Mouse (Mus musculus) heart, embryonic 12.5 days (tissue): Measurements from ENCODE around the gene Slc12a8. TPM values are rescaled to one million over a fixed set of nuclear protein-coding genes. Genes with fewer than 3 reads are reported as not detected.

Experiments used
- ATAC-seq: fragments of 200-750 bp; cut with Nextera tagmentation; 2 replicates; pipeline ENCODE4 v1.8.0; 2017; ENCODE audit warnings: moderate TSS enrichment, moderate library complexity; ENCODE audit not compliant: insufficient number of reproducible peaks, low FRiP score
- H3K27ac ChIP-seq: fragments of 300-500 bp; sonication (generic); 2 replicates; pipeline ENCODE4 v1.5.1; 2016; ENCODE audit warnings: mild to moderate bottlenecking, moderate library complexity; ENCODE audit not compliant: poor library complexity, severe bottlenecking
- H3K27me3 ChIP-seq: fragments of 300-500 bp; sonication (generic); replicated peaks from 2 replicates; pipeline ENCODE4 v1.6.1; 2016; ENCODE audit warnings: mild to moderate bottlenecking, moderate library complexity
- H3K36me3 ChIP-seq: fragments of 300-500 bp; sonication (generic); 2 replicates; pipeline ENCODE4 v1.6.1; 2016; ENCODE audit warnings: mild to moderate bottlenecking, moderate library complexity
- H3K4me1 ChIP-seq: fragments of 300-500 bp; sonication (generic); replicated peaks from 2 replicates; pipeline ENCODE4 v1.6.1; 2016; ENCODE audit warnings: mild to moderate bottlenecking
- H3K4me2 ChIP-seq: fragments of 300-500 bp; sonication (generic); 2 replicates; pipeline ENCODE4 v1.6.1; 2016; ENCODE audit warnings: mild to moderate bottlenecking, moderate library complexity
- H3K4me3 ChIP-seq: fragments of 300-500 bp; sonication (generic); 2 replicates; pipeline ENCODE4 v1.5.1; 2016; ENCODE audit warnings: mild to moderate bottlenecking
- H3K9ac ChIP-seq: fragments of 300-500 bp; sonication (generic); 2 replicates; pipeline ENCODE4 v1.6.1; 2016; ENCODE audit warnings: mild to moderate bottlenecking, moderate library complexity
- H3K9me3 ChIP-seq: fragments of 300-500 bp; sonication (generic); replicated peaks from 2 replicates; pipeline ENCODE4 v1.6.1; 2016; ENCODE audit warnings: mild to moderate bottlenecking, moderate library complexity
- WGBS: fragments of 180-500 bp; shearing (Covaris S2); methylation state at CpG from one replicate; pipeline ENCODE4 v1.1.7; 2016; 5-methylcytosine and 5-hydroxymethylcytosine counted together
- polyA plus RNA-seq: library from polyadenylated mRNA; unstranded; fragments of >200 nt; fragmentation: Nextera tagmentation; extraction: Ambion mirVana; gene quantifications from 2 replicates; pipeline ENCODE4 v1.2.1, GENCODE M21; 2016

Gene Slc12a8
- polyA plus RNA-seq, 1 experiment from 2014 or later: 1.3 TPM

DNA sequence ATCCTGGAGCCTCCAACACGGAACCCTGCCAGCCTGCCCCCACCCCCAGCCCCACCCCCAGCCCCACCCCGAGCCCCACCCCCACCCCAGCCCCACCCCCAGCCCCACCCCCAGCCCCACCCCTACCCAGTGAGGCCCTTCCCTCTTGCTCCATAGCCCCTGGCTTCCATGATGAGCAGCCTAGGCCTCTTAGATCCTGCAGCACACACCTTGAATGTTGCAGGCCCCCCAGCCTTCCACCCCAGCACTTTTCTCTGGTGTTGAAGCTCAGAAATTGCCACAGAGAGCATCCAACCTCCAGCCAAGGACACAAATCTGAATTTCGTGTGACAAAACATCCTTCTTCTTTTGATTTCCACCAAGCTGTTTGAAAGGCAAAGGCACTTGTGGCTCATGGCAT lies 104.7 kb downstream of the Slc12a8 start:
- WGBS: 61% methylated on average over 2 of the region's 3 CpGs
- no peaks in the 10 kb centered on the region for H3K36me3 ChIP-seq

DNA sequence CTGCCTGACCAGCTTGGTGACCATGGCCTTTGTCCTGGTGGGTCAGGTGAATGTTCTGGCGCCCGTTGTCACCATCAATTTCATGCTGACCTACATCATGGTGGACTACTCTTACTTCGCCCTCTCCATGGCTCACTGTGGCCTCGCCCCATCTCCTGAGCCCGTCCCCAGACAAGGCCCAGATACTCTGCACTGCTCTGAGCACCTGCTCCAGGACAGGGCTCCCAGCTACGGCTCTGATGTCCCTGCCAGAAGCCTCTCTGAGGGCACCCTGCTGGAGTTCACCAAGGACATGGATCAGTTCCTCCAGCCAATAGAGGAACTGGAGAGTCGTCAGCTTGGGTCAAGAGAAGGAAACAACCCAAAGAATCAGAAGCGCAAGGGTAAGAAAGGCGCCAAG lies 107.5 kb downstream of the Slc12a8 start:
- Histone ChIP-seq H3K4me3 (no peak overlapping the region), H3K27me3 (no peaks in the 10 kb centered on the region), H3K27ac (no peak overlapping the region), H3K4me2 (no peak overlapping the region), H3K4me1 (no peaks in the 10 kb centered on the region), H3K9ac (no peak overlapping the region), H3K9me3 (0 out of 2 replicates have a peak, but pooled peaks cover 2% of the 10 kb centered on the region), H3K36me3 (no peaks in the 10 kb centered on the region)
- no peak for ATAC-seq
- 86% methylated on average over 9 of the region's 9 CpGs for WGBS

More for the DNA sequence above, 104.7 kb downstream of the Slc12a8 start:
- Histone ChIP-seq H3K4me2 (no peak overlapping the region), H3K27me3 (no peaks in the 10 kb centered on the region), H3K9ac (no peak overlapping the region), H3K4me1 (no peaks in the 10 kb centered on the region), H3K9me3 (0 out of 2 replicates have a peak, but pooled peaks cover 7% of the 10 kb centered on the region), H3K27ac (no peak overlapping the region), H3K4me3 (no peak overlapping the region)
- no peak for ATAC-seq

DNA sequence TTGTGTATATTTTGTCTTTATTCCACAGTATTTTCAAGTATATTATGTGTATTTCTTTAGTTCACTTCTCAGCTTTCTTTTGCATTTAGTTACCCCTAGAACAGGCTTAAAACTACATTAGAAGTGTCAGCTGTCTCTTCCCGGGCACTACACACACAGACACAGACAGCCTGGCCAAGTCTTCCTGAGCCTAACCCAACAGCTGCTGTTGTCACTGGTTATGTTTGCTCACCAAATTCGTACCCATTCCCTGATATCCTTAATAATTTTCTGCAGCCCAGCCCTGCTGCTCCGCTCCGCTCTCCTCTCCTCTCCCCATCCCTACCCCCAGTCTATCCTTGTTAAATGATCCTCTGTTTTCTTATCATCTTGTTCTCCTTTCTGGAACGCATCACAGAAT lies 112.4 kb downstream of the Slc12a8 start:
- Histone ChIP-seq H3K9ac (no peak overlapping the region), H3K36me3 (no peaks in the 10 kb centered on the region), H3K9me3 (no peaks in the 10 kb centered on the region), H3K27me3 (no peaks in the 10 kb centered on the region), H3K4me3 (no peak overlapping the region), H3K27ac (no peak overlapping the region), H3K4me2 (no peak overlapping the region), H3K4me1 (no peaks in the 10 kb centered on the region)
- WGBS: 81% methylated on average over 5 of the region's 5 CpGs
- ATAC-seq: no peak

DNA sequence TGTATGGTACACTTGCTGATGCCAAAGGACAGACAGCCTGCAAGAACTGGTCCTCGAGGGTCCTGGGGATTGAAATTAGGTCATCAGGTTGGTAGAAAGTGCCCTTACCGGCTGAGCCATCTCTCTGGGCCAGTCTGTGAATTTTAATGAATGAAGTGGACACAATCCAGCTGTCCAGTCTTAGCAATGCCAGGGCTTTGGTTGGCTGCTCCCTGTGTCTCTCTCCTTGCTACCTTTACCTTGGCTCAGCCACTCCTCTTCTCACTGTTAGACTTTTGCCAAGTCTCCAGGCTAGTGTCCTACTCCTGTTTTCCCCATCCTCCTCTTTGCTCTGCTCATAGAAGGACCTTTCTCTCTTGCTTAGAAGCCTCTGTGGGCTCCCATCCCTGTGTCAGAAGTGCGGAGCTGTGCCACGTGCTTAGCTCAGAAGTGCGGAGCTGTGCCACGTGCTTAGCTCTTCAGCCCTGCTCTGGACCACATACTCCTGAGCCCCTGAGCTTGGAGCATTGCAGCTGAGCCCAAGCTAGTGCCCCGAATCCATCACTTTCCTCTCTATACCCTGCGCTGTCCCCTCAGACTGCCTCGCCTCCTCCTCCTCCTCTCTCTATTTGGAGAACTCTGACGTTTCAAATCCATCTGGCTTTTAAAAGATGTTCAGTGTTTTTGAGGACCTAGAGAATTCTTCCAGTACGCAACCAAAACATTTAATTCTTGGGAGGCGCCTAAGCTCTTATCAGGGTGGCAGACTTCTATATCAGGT lies 118.9 kb downstream of the Slc12a8 start:
- Histone ChIP-seq H3K9ac (no peak overlapping the region), H3K27me3 (no peaks in the 10 kb centered on the region), H3K4me3 (no peak overlapping the region), H3K36me3 (no peaks in the 10 kb centered on the region), H3K4me1 (peaks cover 12% of the 10 kb centered on the region; the same call in 1 of the 2 replicates), H3K4me2 (no peak overlapping the region), H3K27ac (no peak overlapping the region), H3K9me3 (no peaks in the 10 kb centered on the region)
- no peak for ATAC-seq
- 74% methylated on average over 12 of the region's 12 CpGs for WGBS

DNA sequence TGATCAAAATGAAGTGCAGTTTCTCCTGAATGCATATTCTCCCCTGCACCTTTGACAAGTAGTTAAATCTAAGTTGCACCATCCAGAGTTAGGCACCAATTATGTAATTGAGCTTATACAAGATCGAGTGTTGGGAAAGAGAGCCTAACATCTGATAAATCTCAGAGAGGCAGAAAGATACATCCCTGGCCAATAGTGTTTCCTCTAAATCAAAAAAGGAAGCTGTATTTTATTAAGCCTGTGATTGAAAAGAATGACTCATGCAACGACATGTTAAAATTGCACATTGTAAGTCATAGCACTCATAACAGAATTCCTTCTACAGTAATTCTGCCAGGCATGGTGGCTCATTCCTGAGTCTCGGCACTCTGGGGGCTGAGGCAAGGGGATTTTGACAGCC lies 124.7 kb downstream of the Slc12a8 start:
- H3K36me3 ChIP-seq: no peaks in the 10 kb centered on the region
- no peak for ATAC-seq
- 0 out of 2 replicates have a peak, but pooled peaks cover 5% of the 10 kb centered on the region for H3K4me1 ChIP-seq
- WGBS: 63% methylated on average over 3 of the region's 3 CpGs
- no peaks in the 10 kb centered on the region for H3K9me3 ChIP-seq
- H3K9ac ChIP-seq: no peak overlapping the region
- H3K27ac ChIP-seq: no peak overlapping the region
- H3K4me2 ChIP-seq: no peak overlapping the region
- H3K4me3 ChIP-seq: no peak overlapping the region
- H3K27me3 ChIP-seq: no peaks in the 10 kb centered on the region

DNA sequence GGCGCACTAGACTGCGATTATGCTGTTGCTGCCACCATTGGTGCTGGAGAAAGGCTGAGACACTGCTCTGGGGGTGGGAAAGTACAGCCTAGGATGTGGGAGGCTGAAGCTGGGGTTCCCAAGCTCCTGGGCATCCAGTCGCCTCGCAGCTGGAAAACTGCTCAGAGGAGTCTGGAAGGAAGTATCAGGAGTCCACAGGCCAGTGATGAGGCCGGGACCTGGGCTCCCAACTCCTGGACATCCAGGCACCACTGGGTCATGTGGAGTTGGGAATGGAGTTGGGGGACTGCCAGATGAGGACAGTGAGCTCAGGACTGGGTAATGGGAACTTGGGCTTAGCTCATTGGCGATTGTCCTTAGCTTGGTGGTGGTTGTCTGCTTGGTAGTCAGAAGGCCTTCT lies 136.0 kb downstream of the Slc12a8 start:
- Histone ChIP-seq H3K9me3 (peaks cover 2% of the 10 kb centered on the region; the same call in 1 of the 2 replicates), H3K27me3 (no peaks in the 10 kb centered on the region), H3K9ac (no peak overlapping the region), H3K4me1 (no peaks in the 10 kb centered on the region), H3K4me2 (no peak overlapping the region), H3K4me3 (no peak overlapping the region), H3K27ac (no peak overlapping the region), H3K36me3 (no peaks in the 10 kb centered on the region)
- ATAC-seq: no peak
- WGBS: 87% methylated on average over 6 of the region's 6 CpGs

DNA sequence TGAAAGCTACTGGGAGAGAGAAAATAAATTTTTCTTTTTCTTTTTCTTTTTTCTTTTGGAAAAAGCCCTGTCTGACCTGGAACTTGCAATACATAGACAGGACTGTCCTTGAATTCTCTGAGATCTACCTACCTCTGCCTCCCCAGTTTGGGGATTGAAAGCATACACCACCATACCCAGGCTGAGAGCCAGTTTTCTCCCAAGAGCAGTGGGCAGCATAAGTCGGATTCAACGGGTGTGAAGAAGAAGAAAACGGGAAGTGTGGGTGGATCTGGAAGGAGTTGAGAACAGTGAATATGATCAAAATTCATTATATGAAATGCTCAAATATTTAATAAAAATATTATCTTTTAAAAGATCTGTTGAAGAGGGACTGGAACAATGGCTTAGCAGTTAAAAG lies 138.3 kb downstream of the Slc12a8 start:
- 86% methylated on average over 3 of the region's 3 CpGs for WGBS
- Histone ChIP-seq H3K36me3 (no peaks in the 10 kb centered on the region), H3K27ac (no peak overlapping the region), H3K27me3 (no peaks in the 10 kb centered on the region), H3K4me1 (peaks cover 10% of the 10 kb centered on the region), H3K4me2 (no peak overlapping the region), H3K4me3 (no peak overlapping the region), H3K9ac (no peak overlapping the region), H3K9me3 (no peaks in the 10 kb centered on the region; the same call in 1 of the 2 replicates)
- ATAC-seq: no peak

DNA sequence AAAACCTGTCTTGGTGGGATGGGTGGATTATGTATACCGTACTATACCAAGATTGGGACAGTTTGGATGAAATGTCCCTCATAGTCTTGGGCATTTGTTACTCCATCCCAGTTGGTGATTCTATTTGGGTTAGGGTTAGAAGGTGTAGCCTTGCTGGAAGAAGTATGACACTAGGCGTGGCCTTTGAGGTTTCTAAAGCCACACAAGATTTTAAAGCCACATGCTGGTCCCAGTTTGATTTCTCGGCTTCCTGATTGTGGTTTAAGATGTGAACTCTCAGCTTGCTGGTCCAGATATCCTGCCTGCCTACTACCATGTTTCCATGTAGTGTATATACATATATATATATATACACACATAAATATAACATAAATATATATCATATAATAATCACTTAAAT lies 140.1 kb downstream of the Slc12a8 start:
- 86% methylated on average over 3 of the region's 3 CpGs for WGBS
- ATAC-seq: no peak

DNA sequence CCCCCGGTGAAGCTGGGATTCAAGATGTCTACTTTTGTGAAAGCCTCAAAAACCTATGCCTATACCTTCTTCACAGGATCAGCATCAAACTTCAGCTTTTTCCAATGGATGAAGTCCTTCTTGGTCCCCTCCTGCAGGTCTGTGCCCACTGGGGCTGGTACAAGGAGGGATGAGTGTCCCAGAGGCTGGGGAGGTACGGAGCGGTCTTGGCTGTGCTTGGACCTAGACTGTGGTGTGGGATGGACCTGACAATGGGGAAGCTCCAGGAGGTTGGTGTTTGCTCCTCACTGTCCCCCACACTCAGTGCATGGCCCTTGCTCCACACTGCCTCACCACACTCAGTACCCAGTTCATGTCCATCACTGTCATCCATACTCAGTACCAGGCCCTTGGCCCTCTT lies 141.0 kb downstream of the Slc12a8 start:
- WGBS: 87% methylated on average over 3 of the region's 3 CpGs
- Histone ChIP-seq H3K27ac (no peak overlapping the region), H3K9ac (no peak overlapping the region), H3K9me3 (no peaks in the 10 kb centered on the region; the same call in 1 of the 2 replicates), H3K36me3 (no peaks in the 10 kb centered on the region), H3K4me3 (no peak overlapping the region), H3K4me1 (peaks cover 11% of the 10 kb centered on the region), H3K4me2 (no peak overlapping the region), H3K27me3 (no peaks in the 10 kb centered on the region)
- no peak for ATAC-seq

More for the DNA sequence above, 140.1 kb downstream of the Slc12a8 start:
- H3K4me1 ChIP-seq: peaks cover 11% of the 10 kb centered on the region
- no peak overlapping the region for H3K27ac ChIP-seq
- H3K4me3 ChIP-seq: no peak overlapping the region
- H3K27me3 ChIP-seq: no peaks in the 10 kb centered on the region
- H3K9ac ChIP-seq: no peak overlapping the region
- no peaks in the 10 kb centered on the region; the same call in 1 of the 2 replicates for H3K9me3 ChIP-seq
- no peaks in the 10 kb centered on the region for H3K36me3 ChIP-seq
- H3K4me2 ChIP-seq: no peak overlapping the region

DNA sequence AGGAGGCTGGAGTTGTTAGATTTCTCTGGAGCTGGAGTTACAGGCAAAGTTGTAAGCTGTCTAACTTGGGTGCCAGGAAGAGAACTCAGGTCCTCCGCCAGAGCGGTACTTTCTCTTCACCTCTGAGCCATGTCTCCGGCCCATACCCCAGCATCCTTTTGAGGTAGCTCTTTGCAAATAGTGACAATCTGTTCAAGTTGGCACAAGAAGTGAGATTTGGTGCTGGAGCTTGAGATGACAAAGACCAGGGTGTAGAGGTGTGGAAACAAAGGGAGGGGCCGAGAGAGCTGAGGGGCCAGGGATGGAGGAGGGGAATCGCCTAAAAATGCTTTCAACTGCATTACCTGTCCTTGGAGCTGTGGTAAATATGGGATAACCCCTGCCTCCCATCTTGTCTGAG lies 142.4 kb downstream of the Slc12a8 start:
- no peaks in the 10 kb centered on the region for H3K27me3 ChIP-seq
- ATAC-seq: no peak
- H3K4me2 ChIP-seq: no peak overlapping the region
- no peaks in the 10 kb centered on the region; the same call in 1 of the 2 replicates for H3K9me3 ChIP-seq
- H3K36me3 ChIP-seq: no peaks in the 10 kb centered on the region
- H3K4me1 ChIP-seq: peaks cover 11% of the 10 kb centered on the region
- no peak overlapping the region for H3K4me3 ChIP-seq
- no peak overlapping the region for H3K27ac ChIP-seq
- WGBS: 86% methylated on average over 5 of the region's 5 CpGs
- no peak overlapping the region for H3K9ac ChIP-seq

DNA sequence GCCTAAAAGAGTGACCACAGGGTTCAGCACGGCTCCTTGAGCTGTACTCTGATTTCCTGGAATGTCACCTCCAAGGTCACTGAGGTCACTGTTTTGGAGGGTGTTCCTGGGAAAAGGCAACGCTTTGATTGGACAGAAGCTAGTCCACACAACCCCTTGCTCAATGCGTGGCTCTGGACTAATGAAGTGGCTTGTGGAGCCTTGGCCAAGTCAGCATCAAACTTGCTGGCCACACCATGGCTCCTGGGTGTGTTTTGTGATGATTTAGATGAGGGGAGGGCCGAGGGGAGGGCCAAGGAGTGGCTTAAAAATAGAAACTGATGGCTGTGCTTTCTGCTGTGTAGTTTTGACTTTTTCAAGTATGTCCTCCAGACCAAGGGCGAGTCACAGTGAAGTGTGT lies 143.0 kb downstream of the Slc12a8 start:
- peaks cover 11% of the 10 kb centered on the region for H3K4me1 ChIP-seq

DNA sequence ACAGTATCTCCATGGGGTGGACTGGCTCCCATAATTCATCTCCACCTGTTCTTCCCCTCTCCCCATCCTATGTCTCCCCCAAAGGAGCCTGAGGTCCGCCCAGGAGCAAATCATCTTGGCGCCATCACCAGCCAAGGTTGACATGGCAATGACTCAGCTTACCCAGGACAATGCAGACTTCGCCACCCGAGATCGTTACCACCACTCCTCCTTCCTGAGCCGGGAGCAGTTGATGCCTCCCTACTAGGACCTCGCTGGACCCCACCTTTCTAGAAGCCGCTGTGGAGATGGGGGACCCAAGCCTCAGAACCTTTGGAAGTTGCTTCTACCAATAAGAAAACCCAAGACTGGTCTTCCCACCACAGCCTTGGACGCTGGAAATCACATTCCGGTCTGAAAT lies 145.7 kb downstream of the Slc12a8 start:
- no peaks in the 10 kb centered on the region for H3K36me3 ChIP-seq
- H3K9ac ChIP-seq: no peak overlapping the region
- peaks cover 11% of the 10 kb centered on the region for H3K4me1 ChIP-seq
- no peaks in the 10 kb centered on the region for H3K27me3 ChIP-seq
- WGBS: 93% methylated on average over 10 of the region's 10 CpGs
- no peak overlapping the region for H3K27ac ChIP-seq
- no peaks in the 10 kb centered on the region for H3K9me3 ChIP-seq
- H3K4me2 ChIP-seq: no peak overlapping the region
- no peak overlapping the region for H3K4me3 ChIP-seq
- no peak for ATAC-seq

More for the DNA sequence above, 143.0 kb downstream of the Slc12a8 start:
- no peak for ATAC-seq
- no peak overlapping the region for H3K4me3 ChIP-seq
- H3K9me3 ChIP-seq: no peaks in the 10 kb centered on the region
- H3K9ac ChIP-seq: no peak overlapping the region
- no peaks in the 10 kb centered on the region for H3K36me3 ChIP-seq
- 37% methylated on average over 5 of the region's 5 CpGs for WGBS
- H3K27ac ChIP-seq: no peak overlapping the region
- no peak overlapping the region for H3K4me2 ChIP-seq
- no peaks in the 10 kb centered on the region for H3K27me3 ChIP-seq
